Mouse (Mus musculus): ENCODE measurements around the gene Mtmr12.

DNA sequence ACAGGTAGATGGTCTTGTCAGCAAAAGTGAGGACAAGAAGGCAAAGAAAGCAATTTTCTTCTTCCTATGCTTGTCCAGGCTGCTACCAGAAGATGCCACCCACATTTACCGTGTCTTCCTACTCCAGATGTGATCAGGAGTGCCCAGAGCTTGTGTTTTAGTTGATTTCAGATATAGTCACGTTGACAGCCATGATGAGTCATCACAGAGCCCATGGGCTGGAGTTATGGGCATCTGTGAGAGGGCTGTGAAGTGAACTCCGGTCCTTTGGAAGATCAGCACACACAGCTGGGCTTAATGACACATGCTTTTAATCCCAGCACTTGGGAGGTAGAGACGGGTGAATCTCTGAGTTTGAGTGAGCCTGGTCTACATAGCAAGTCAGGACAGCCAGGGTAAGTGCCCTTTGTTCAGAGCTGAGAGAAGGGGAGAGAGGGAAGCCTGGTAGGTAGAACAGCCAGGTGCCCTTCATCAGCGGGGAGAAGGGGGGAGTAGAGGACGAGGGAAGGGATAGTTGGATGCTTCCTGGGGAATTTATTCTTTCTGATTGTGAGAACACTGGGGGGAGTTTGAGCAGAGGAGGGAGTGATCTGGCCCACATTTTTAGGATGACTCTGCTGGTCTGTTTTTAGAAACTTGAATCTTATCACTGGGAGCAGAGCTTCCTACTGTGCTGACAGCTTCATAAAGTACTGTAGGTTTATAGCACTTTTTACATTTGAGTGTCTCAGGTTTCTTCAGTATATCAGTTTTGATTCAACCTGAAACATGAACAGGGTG lies 40.9 kb downstream of the Mtmr12 start:
- no peak for TF ChIP-seq CTCF (IDR thresholded peaks at IDR 0.05)
- TF ChIP-seq POLR2A (IDR thresholded peaks at IDR 0.05; ENCODE audit: insufficient read depth, low read depth, low read length), result no peak
